Comparison of ENCODE assay signal across 22 mouse cellular contexts in genomic region chr7:118609815-118610214, GRCm38 (mm10). TPM values are rescaled to one million over a fixed set of nuclear protein-coding genes. Genes with fewer than 3 reads are reported as not detected.
"Had no signal": no experiment of that assay in that cellular context is flagged by ENCODE, and none has a peak within 500 bp of the region (broad histone marks: within the 10 kb centered on the region; RNA-seq: fewer than 3 reads in every experiment).

No protein-coding gene starts in this region.

- DNase-seq: lung, adult 18-20 months; lung, embryonic 14.5 days; lung, postnatal 10 days; lung, postnatal 4 days; midbrain, embryonic 14.5 days; retina, postnatal 1 day; right cerebral cortex, adult 18-20 months; right cerebral cortex, postnatal 25 days; right cerebral cortex, postnatal 4 days; thymus, adult 18-20 months; thymus, postnatal 14 days; thymus, postnatal 36 days had no signal

- H3K4me3 ChIP-seq: liver, embryonic 15.5 days; midbrain, embryonic 10.5 days; midbrain, embryonic 12.5 days; myocyte; neural tube, embryonic 13.5 days; neural tube, embryonic 15.5 days had no signal

- H3K27ac ChIP-seq: liver, embryonic 15.5 days; midbrain, embryonic 10.5 days; midbrain, embryonic 12.5 days; neural tube, embryonic 13.5 days; neural tube, embryonic 15.5 days had no signal

- H3K4me2 ChIP-seq: liver, embryonic 15.5 days; lung, embryonic 14.5 days; midbrain, embryonic 12.5 days; neural tube, embryonic 13.5 days; neural tube, embryonic 15.5 days had no signal

- H3K9ac ChIP-seq: liver, embryonic 15.5 days; lung, embryonic 14.5 days; midbrain, embryonic 12.5 days; neural tube, embryonic 13.5 days; neural tube, embryonic 15.5 days had no signal

- H3K4me1 ChIP-seq: neural tube, embryonic 13.5 days; neural tube, embryonic 15.5 days had no signal

- H3K27me3 ChIP-seq: liver, embryonic 15.5 days; midbrain, embryonic 12.5 days; neural tube, embryonic 13.5 days; neural tube, embryonic 15.5 days had no signal

- H3K9me3 ChIP-seq: liver, embryonic 15.5 days; midbrain, embryonic 10.5 days; neural tube, embryonic 13.5 days; neural tube, embryonic 15.5 days had no signal

- H3K36me3 ChIP-seq: liver, embryonic 15.5 days; midbrain, embryonic 10.5 days; midbrain, embryonic 12.5 days; neural tube, embryonic 13.5 days; neural tube, embryonic 15.5 days had no signal

- ATAC-seq: midbrain, embryonic 16.5 days had no signal

RNA-seq across cellular contexts. Expression of gene Tmc5, which starts 12.7 kb away (rescaled TPM):
- total RNA-seq: megakaryocyte, adult 5-6 weeks; megakaryocyte-erythroid progenitor cell, adult 5-6 weeks had no signal
- polyA plus RNA-seq: myocyte; spleen, adult 2 months had no signal

RNA-seq across cellular contexts. Expression of gene Tmc7, which starts 25.3 kb away (rescaled TPM):
- total RNA-seq: megakaryocyte-erythroid progenitor cell, adult 5-6 weeks had no signal
